Comparison of ENCODE assay signal across 8 mouse cellular contexts in the genomic region with DNA sequence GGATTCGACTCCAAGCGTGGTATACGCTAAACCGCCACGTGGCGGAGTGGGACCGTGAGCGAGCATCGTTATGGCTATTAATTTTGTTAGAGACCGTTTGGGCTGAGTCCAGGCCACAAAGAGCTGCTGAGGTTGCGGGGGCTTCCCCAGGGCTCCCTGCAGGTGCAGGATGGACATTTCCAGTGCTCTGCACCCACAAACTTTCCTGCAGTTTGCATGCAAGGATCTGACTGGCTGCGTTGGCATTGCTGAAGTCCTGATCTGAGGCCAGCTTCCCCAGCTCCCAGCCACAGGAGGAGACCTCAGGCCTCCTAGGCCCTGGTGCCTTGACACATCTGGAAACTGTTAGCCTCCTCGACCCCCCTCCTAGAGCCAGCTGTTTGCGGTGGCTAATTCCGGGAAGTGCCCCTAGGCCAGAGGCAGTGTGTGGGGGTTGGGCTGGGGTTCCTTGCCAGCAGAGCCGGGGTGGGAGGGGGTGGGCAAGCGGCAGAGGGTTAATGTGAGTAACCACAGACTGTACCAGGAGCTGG. TPM values are rescaled to one million over a fixed set of nuclear protein-coding genes. Genes with fewer than 3 reads are reported as not detected.
DNase-seq lines count a peak whose midpoint lies in the region; ATAC-seq and TF ChIP-seq lines count a peak whose summit lies in the region.

No protein-coding gene starts in this region.

- H3K79me2 ChIP-seq in myocyte (ENCODE audit: control insufficient read depth, insufficient read depth), result no peaks in the 10 kb centered on the region

- H3K9ac ChIP-seq in forebrain, postnatal 0 days, result no peak overlapping the region
- no peak overlapping the region for H3K9ac ChIP-seq in lung, embryonic 16.5 days (ENCODE audit: low read length)
- H3K9ac ChIP-seq in embryonic facial prominence, embryonic 12.5 days, result peak overlapping the region; percentile 15; the same call in 1 of the 2 replicates
- no peak overlapping the region for H3K9ac ChIP-seq in midbrain, embryonic 11.5 days (ENCODE audit: low read length)

- no peak overlapping the region for H3ac ChIP-seq in myocyte (ENCODE audit: control insufficient read depth, insufficient read length)

- H3K9me3 ChIP-seq in forebrain, embryonic 10.5 days, result no peaks in the 10 kb centered on the region
- H3K9me3 ChIP-seq in forebrain, postnatal 0 days (ENCODE audit: low read length), result no peaks in the 10 kb centered on the region
- H3K9me3 ChIP-seq in lung, embryonic 16.5 days (ENCODE audit: control insufficient read depth, low read length), result no peaks in the 10 kb centered on the region
- no peaks in the 10 kb centered on the region for H3K9me3 ChIP-seq in embryonic facial prominence, embryonic 12.5 days
- no peaks in the 10 kb centered on the region for H3K9me3 ChIP-seq in midbrain, embryonic 11.5 days (ENCODE audit: control insufficient read depth, low read length)

- ATAC-seq in forebrain, postnatal 0 days, result no peak
- ATAC-seq in lung, embryonic 16.5 days (ENCODE audit: low read depth), result no peak
- peak; percentile 52 for ATAC-seq in embryonic facial prominence, embryonic 12.5 days (ENCODE audit: insufficient number of reproducible peaks, insufficient read depth, low FRiP score, low TSS enrichment)
- ATAC-seq in midbrain, embryonic 11.5 days (ENCODE audit: low FRiP score), result no peak

- peak; percentile 61 for DNase-seq in forebrain, embryonic 10.5 days (ENCODE audit: extremely low spot score, low spot score)
- no peak for DNase-seq in forebrain, postnatal 0 days
- no peak for DNase-seq in lung, postnatal 25 days (ENCODE audit: low spot score)
- no peak for DNase-seq in adrenal gland, adult 8-10 months
- no peak for DNase-seq in midbrain, embryonic 11.5 days (ENCODE audit: low spot score, missing footprints)

- H3K27ac ChIP-seq in forebrain, embryonic 10.5 days, result peak overlapping the region; percentile 65
- no peak overlapping the region for H3K27ac ChIP-seq in forebrain, postnatal 0 days (ENCODE audit: low read depth, low read length)
- H3K27ac ChIP-seq in lung, embryonic 16.5 days (ENCODE audit: low read length), result 0 out of 2 replicates have a peak overlapping the region, but pooled peaks have one; percentile 19
- H3K27ac ChIP-seq in embryonic facial prominence, embryonic 12.5 days, result peak overlapping the region; percentile 78
- no peak overlapping the region for H3K27ac ChIP-seq in midbrain, embryonic 11.5 days (ENCODE audit: low read depth, low read length)

- H3K4me2 ChIP-seq in forebrain, postnatal 0 days (ENCODE audit: low read depth), result no peak overlapping the region
- no peak overlapping the region for H3K4me2 ChIP-seq in lung, embryonic 16.5 days (ENCODE audit: low read depth, low read length)
- H3K4me2 ChIP-seq in embryonic facial prominence, embryonic 12.5 days (replicated peaks), result peak overlapping the region; percentile 30
- peak overlapping the region; percentile 9 for H3K4me2 ChIP-seq in myocyte (ENCODE audit: low read depth)
- no peak overlapping the region for H3K4me2 ChIP-seq in midbrain, embryonic 11.5 days

- 58% methylated on average over 17 of the region's 17 CpGs for WGBS in forebrain, embryonic 10.5 days
- WGBS in forebrain, postnatal 0 days, result 58% methylated on average over 17 of the region's 17 CpGs
- 46% methylated on average over 17 of the region's 17 CpGs for WGBS in lung, embryonic 16.5 days
- 21% methylated on average over 17 of the region's 17 CpGs for WGBS in embryonic facial prominence, embryonic 12.5 days
- WGBS in midbrain, embryonic 11.5 days, result 66% methylated on average over 17 of the region's 17 CpGs

- peaks cover 38% of the 10 kb centered on the region for H3K4me1 ChIP-seq in forebrain, embryonic 10.5 days
- H3K4me1 ChIP-seq in forebrain, postnatal 0 days (ENCODE audit: insufficient read depth), result peaks cover 8% of the 10 kb centered on the region; the same call in 1 of the 2 replicates
- peaks cover 37% of the 10 kb centered on the region for H3K4me1 ChIP-seq in lung, embryonic 16.5 days (replicated peaks; ENCODE audit: control insufficient read depth, insufficient read depth, low read length)
- peaks cover 53% of the 10 kb centered on the region for H3K4me1 ChIP-seq in embryonic facial prominence, embryonic 12.5 days
- no peaks in the 10 kb centered on the region for H3K4me1 ChIP-seq in midbrain, embryonic 11.5 days (ENCODE audit: control insufficient read depth, insufficient read depth, low read length)

- no peaks in the 10 kb centered on the region for H3K36me3 ChIP-seq in forebrain, embryonic 10.5 days (replicated peaks)
- H3K36me3 ChIP-seq in forebrain, postnatal 0 days (ENCODE audit: insufficient read depth), result no peaks in the 10 kb centered on the region
- H3K36me3 ChIP-seq in lung, embryonic 16.5 days (ENCODE audit: control insufficient read depth, insufficient read depth, low read length), result no peaks in the 10 kb centered on the region
- H3K36me3 ChIP-seq in embryonic facial prominence, embryonic 12.5 days, result no peaks in the 10 kb centered on the region
- H3K36me3 ChIP-seq in myocyte (ENCODE audit: control insufficient read depth, insufficient read depth), result no peaks in the 10 kb centered on the region
- H3K36me3 ChIP-seq in midbrain, embryonic 11.5 days (ENCODE audit: control insufficient read depth, insufficient read depth, low read length), result no peaks in the 10 kb centered on the region

- no peaks in the 10 kb centered on the region for H3K27me3 ChIP-seq in forebrain, embryonic 10.5 days (ENCODE audit: poor library complexity, severe bottlenecking)
- H3K27me3 ChIP-seq in forebrain, postnatal 0 days (ENCODE audit: insufficient read depth, low read length), result no peaks in the 10 kb centered on the region
- no peaks in the 10 kb centered on the region for H3K27me3 ChIP-seq in lung, embryonic 16.5 days (ENCODE audit: control insufficient read depth, insufficient read depth, low read depth, low read length)
- H3K27me3 ChIP-seq in embryonic facial prominence, embryonic 12.5 days, result no peaks in the 10 kb centered on the region
- no peaks in the 10 kb centered on the region for H3K27me3 ChIP-seq in myocyte (ENCODE audit: control insufficient read depth, insufficient read depth, insufficient read length)
- H3K27me3 ChIP-seq in midbrain, embryonic 11.5 days (ENCODE audit: control insufficient read depth, insufficient read depth, low read length), result no peaks in the 10 kb centered on the region

- no peak for TF ChIP-seq CTCF in forebrain, postnatal 0 days (IDR thresholded peaks at IDR 0.05; ENCODE audit: low read depth)

- H3K4me3 ChIP-seq in forebrain, embryonic 10.5 days, result no peak overlapping the region
- no peak overlapping the region for H3K4me3 ChIP-seq in forebrain, postnatal 0 days (ENCODE audit: low read depth, low read length)
- H3K4me3 ChIP-seq in lung, embryonic 16.5 days (ENCODE audit: low read length), result no peak overlapping the region
- H3K4me3 ChIP-seq in embryonic facial prominence, embryonic 12.5 days, result no peak overlapping the region
- no peak overlapping the region for H3K4me3 ChIP-seq in myocyte
- H3K4me3 ChIP-seq in midbrain, embryonic 11.5 days (ENCODE audit: low read depth, low read length), result no peak overlapping the region

- no peak for TF ChIP-seq POLR2A in myocyte (IDR thresholded peaks at IDR 0.05; ENCODE audit: insufficient read length, low read depth)

TF ChIP-seq in myocyte, 11 proteins besides CTCF, POLR2A, EP300 and RAD21 (continues in another document):
- TF ChIP-seq USF1 (IDR thresholded peaks at IDR 0.05; ENCODE audit: low read depth) (no peak), MYOG (IDR thresholded peaks at IDR 0.05; ENCODE audit: control insufficient read depth in 1 of 3, insufficient read depth in 1 of 3, insufficient read length in 2 of 3, low read depth in 2 of 3) (peak in 1 of 3 experiments; percentile 10), E2F4 (IDR thresholded peaks at IDR 0.05; ENCODE audit: insufficient read depth) (no peak), TCF3 (IDR thresholded peaks at IDR 0.05; ENCODE audit: insufficient read length, low read depth) (no peak), MAX (IDR thresholded peaks at IDR 0.05; ENCODE audit: low read depth) (no peak), REST (IDR thresholded peaks at IDR 0.05; ENCODE audit: insufficient read depth, insufficient read length) (no peak), SRF (IDR thresholded peaks at IDR 0.05; ENCODE audit: control insufficient read depth, insufficient read length, low read depth) (no peak)

RNA-seq across cellular contexts. Expression of a gene that starts 24.4 kb away (rescaled TPM):
- 152 and 154 TPM in 2 replicates for polyA plus RNA-seq in forebrain, embryonic 10.5 days (2016; fragmentation: Nextera tagmentation; extraction: Ambion mirVana)
- 72.9 and 79.4 TPM in 2 replicates for total RNA-seq in forebrain, postnatal 0 days (2014; rRNA removed)
- polyA plus RNA-seq in forebrain, postnatal 0 days (2015; fragmentation: Nextera tagmentation; extraction: Ambion mirVana), result 171 and 176 TPM in 2 replicates
- 134 and 138 TPM in 2 replicates for polyA plus RNA-seq in lung, embryonic 16.5 days (2015; fragmentation: Nextera tagmentation; extraction: Ambion mirVana)
- polyA plus RNA-seq in embryonic facial prominence, embryonic 12.5 days (2016; fragmentation: Nextera tagmentation; extraction: Ambion mirVana), result 136 and 138 TPM in 2 replicates
- polyA plus RNA-seq in myocyte (2012; fragmentation: generic; extraction: Trizol), result 112 TPM
- 100 to 1,000 TPM in 2 of 4 experiments, 10 to 100 TPM in 2; 94.5 to 106 (median 101) TPM for total RNA-seq in adrenal gland, adult 8-10 months (2022)
- 119 and 132 TPM in 2 replicates for polyA plus RNA-seq in midbrain, embryonic 11.5 days (2014; fragmentation: Nextera tagmentation; extraction: Ambion mirVana)

RNA-seq across cellular contexts. Expression of a gene that starts 54.2 kb away (rescaled TPM):
- 2.4 and 2.5 TPM in 2 replicates for polyA plus RNA-seq in forebrain, embryonic 10.5 days (2016; fragmentation: Nextera tagmentation; extraction: Ambion mirVana)
- 70.7 and 96.5 TPM in 2 replicates for total RNA-seq in forebrain, postnatal 0 days (2014; rRNA removed)
- polyA plus RNA-seq in forebrain, postnatal 0 days (2015; fragmentation: Nextera tagmentation; extraction: Ambion mirVana), result 2.0 and 2.3 TPM in 2 replicates
- polyA plus RNA-seq in lung, embryonic 16.5 days (2015; fragmentation: Nextera tagmentation; extraction: Ambion mirVana), result 4.5 and 5.7 TPM in 2 replicates
- 5.2 and 6.7 TPM in 2 replicates for polyA plus RNA-seq in embryonic facial prominence, embryonic 12.5 days (2016; fragmentation: Nextera tagmentation; extraction: Ambion mirVana)
- 177 TPM for polyA plus RNA-seq in myocyte (2012; fragmentation: generic; extraction: Trizol)
- total RNA-seq in adrenal gland, adult 8-10 months (2022), result 100 to 1,000 TPM; 270 to 756 (median 501) TPM
- 2.2 and 2.9 TPM in 2 replicates for polyA plus RNA-seq in midbrain, embryonic 11.5 days (2014; fragmentation: Nextera tagmentation; extraction: Ambion mirVana)

RNA-seq across cellular contexts. Expression of a gene that starts 57.6 kb away (rescaled TPM):
- 8.9 and 11.3 TPM in 2 replicates for polyA plus RNA-seq in forebrain, embryonic 10.5 days (2016; fragmentation: Nextera tagmentation; extraction: Ambion mirVana)
- 63.7 and 94.6 TPM in 2 replicates for total RNA-seq in forebrain, postnatal 0 days (2014; rRNA removed)
- polyA plus RNA-seq in forebrain, postnatal 0 days (2015; fragmentation: Nextera tagmentation; extraction: Ambion mirVana), result 87.0 and 101 TPM in 2 replicates
- polyA plus RNA-seq in lung, embryonic 16.5 days (2015; fragmentation: Nextera tagmentation; extraction: Ambion mirVana), result 23.7 and 26.8 TPM in 2 replicates
- polyA plus RNA-seq in embryonic facial prominence, embryonic 12.5 days (2016; fragmentation: Nextera tagmentation; extraction: Ambion mirVana), result 11.7 and 12.2 TPM in 2 replicates
- polyA plus RNA-seq in myocyte (2012; fragmentation: generic; extraction: Trizol), result 3.6 TPM
- 10 to 100 TPM in 3 of 4 experiments, 1 to 10 TPM in 1; 6.0 to 21.4 (median 15.3) TPM for total RNA-seq in adrenal gland, adult 8-10 months (2022)
- 17.5 and 18.5 TPM in 2 replicates for polyA plus RNA-seq in midbrain, embryonic 11.5 days (2014; fragmentation: Nextera tagmentation; extraction: Ambion mirVana)

Comparison
In these comparisons a context has a peak if more than half of its experiments do, and no peak if none do; other contexts are left out.
1. H3K27ac ChIP-seq: peak in forebrain, embryonic 10.5 days (single experiment), lung, embryonic 16.5 days (single experiment) and embryonic facial prominence, embryonic 12.5 days (single experiment); none in forebrain, postnatal 0 days (single experiment) and midbrain, embryonic 11.5 days (single experiment).
2. H3K4me2 ChIP-seq: peak in embryonic facial prominence, embryonic 12.5 days (single experiment) and myocyte (single experiment); none in forebrain, postnatal 0 days (single experiment), lung, embryonic 16.5 days (single experiment) and midbrain, embryonic 11.5 days (single experiment).
3. RNA of a gene that starts 54.2 kb away (polyA plus RNA-seq): 177 TPM in myocyte (single experiment); 5.2 to 6.7 TPM in embryonic facial prominence, embryonic 12.5 days, 4.5 to 5.7 TPM in lung, embryonic 16.5 days, 2.2 to 2.9 TPM in midbrain, embryonic 11.5 days, 2.4 to 2.5 TPM in forebrain, embryonic 10.5 days and 2.0 to 2.3 TPM in forebrain, postnatal 0 days; every median in the first group is over 10 times any median in the second.